Mouse (Mus musculus) brain, adult 2 months (tissue): ENCODE results near the gene Prss53.
A peak's percentile ranks its signal among the peaks of the same experiment; 100 is the strongest.

Source experiments
- DNase-seq: peaks from one replicate; pipeline ENCODE4 v3.0.0; 2011; ENCODE audit warnings: low read depth, low spot score

Prss53 gene

DNA sequence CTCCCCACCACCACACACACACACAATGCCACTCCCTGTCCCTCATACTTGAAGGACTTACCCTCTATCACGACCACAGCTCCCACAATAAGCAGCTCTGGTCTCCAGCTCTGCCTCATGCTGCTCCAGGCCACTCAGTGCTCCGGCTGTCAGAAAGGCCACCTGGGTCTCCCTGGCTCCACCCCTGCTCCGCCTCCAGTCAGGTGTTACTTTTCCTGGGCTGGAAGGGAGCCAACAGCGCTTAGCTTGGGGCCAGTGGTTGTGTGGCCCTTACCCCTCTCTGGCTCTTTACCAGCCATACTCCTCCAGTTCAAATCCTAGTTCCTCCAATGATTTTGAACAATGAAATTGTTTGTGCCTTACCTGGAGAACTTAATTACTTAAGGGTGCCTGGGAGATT is at the start of gene Prss53:
TSS of gene Prss53 (minus strand) at position 173 of the 400 bp plus-strand sequence.
- DNase-seq = no peak

DNA sequence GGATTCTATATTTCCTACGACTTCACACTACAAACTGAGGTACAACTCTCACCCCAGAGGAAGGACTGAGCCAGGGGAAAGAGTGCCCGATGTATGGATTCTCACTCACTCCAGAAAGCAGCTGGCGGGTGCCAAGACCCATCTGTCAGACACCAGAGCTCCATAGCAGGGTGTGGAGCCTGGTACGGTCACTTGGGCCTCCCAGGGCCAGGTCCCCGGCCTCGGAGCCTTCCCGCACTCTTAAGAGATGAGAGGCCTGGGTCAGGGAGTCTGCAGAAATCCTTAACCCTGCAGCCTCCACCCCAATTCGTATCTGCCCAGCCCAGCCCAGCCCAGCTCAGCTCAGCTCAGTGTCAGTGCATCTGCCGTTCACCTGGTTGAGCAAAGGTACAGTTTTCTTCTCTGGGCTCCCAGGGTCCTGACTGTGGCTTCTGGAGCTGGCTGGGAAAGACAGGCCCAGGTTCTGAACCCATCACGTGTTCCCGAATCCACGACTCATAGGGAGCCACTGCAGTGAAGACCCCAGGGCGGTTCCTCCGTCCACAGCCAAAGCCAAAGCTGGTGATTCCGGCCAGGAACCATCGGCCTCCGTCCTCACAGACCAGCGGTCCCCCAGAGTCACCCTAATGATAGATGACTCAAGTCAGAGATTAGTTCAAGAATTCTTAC is 45.6 kb upstream of the Prss53 start:
- no peak for DNase-seq

- peak; percentile 54 for DNase-seq
Measured at GRCm38 (mm10) chr7:127935748-127936159, 45.0 kb upstream of the Prss53 start.

GRCm38 (mm10) chr7:127935028-127935722 is 44.4 kb upstream of the Prss53 start:
- DNase-seq = peak; percentile 98

DNA sequence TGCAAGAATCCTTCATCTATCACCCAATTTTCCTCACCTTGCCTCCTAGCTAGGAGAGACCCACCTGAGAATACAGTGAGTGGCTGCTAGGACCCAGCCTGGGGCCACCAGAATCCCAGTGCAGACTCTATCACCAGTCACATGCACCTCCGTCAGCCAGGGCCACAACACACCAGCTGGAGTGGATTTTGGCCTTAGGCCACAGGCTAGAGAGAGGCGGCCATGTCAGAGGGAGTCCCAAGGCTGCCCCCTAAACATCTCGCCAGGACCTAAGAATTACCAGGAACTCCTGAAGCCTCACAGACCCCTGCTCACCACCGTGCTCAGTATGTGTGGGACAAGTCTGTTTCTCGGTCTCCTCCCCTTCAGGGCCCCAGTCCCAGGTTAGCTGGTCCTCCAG is 43.3 kb upstream of the Prss53 start:
- no peak for DNase-seq

DNA sequence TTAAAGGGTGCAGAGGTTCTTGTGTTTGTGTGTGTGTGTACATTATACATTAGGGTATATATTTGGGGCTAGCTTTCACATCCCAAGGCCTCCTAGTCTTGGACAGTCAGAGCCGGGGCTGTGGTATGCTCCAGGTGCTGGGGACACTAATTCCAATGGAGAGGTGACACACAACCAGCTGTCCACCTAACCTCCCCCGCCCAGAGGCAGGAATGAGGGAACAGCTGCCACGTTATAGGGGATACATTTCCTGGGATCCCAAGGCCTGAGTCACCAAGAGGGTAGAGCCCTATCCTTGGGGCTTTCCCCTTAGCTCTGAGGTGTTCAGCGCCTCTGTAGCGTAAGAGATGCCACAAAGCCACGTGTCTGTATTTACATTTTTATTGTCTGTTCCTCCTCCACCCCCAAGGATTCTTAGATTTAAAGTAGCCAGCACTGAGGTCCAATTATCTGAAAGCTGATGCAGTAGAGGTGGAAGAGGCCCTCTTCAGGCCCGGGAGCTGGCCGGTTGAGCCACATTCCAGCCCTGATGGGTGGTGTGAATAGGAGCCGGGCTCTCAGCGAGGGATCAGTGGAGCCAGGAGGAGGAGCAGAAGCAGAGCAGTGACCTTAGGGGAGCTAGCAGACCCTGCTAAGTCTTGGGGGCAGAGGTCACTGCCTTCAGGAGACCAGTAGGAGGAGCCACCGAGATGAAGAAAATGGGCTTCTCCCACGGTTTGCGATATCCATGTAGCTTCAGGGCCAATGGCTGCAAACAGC is 41.7 kb upstream of the Prss53 start:
- no peak for DNase-seq

GRCm38 (mm10) chr7:127931351-127932135 is 40.8 kb upstream of the Prss53 start:
- DNase-seq = no peak

DNA sequence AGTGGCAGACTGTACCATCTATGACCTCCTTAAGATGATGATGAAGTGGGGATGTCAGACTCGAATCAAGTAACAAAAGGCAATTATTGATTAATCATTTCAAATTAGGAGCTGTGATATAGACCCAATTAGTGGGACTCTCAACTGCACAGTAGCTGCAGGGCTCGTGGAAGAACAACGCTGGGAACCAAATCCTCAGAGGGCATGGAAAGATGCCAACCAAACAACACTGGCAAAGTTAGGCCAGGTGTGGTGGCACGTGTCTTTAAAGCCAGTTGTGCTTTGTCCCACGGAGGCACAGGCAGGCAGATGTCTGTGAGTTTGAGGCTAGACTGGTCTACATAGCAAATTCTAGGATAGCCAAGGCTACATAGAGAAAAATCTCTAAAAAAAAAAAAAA is 39.9 kb upstream of the Prss53 start:
- no peak for DNase-seq

- no peak for DNase-seq
Measured at GRCm38 (mm10) chr7:127929923-127930322, 39.2 kb upstream of the Prss53 start, which contains the start of gene Prss8. Gene Prss8, minus strand, starts transcription at chr7:127930104.

DNA sequence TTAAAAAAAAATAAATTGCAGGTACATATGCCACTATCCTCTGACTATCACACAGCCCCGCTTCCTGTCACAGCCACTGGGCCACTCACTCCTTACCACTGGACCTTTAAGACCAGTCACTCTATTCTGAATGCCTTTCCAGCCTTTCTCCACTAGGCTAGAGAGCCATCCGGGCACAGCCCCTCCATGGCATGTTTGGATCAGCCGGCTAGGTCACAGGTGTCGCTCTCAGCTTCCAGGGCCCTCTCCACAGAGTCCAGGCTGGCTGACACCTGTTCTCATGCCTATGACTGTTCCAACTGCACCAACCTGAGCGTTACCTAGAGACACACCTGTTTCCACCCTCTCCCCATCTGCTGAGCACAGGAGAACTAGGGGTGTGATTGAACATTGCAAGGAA is 37.8 kb upstream of the Prss53 start:
- no peak for DNase-seq

DNA sequence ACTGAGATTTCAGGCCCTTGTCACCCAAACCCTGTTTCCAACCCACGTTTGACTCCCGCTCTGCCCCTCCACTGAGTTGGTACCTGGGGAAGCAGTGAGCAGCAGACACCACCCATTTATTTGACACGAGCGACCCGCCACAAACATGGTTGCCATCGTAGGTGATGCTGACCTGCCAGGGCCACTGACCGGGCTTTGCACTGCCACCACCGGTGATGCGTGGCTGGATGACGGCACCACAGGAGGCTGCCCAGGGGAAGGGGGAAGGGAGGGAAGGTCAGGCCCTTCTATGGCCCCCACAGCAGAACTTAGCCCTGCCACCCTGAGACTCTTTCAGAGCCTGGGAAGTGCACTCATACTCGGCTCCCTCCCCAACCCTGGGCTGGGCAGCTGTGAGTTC is 37.0 kb upstream of the Prss53 start:
- DNase-seq = no peak

DNA sequence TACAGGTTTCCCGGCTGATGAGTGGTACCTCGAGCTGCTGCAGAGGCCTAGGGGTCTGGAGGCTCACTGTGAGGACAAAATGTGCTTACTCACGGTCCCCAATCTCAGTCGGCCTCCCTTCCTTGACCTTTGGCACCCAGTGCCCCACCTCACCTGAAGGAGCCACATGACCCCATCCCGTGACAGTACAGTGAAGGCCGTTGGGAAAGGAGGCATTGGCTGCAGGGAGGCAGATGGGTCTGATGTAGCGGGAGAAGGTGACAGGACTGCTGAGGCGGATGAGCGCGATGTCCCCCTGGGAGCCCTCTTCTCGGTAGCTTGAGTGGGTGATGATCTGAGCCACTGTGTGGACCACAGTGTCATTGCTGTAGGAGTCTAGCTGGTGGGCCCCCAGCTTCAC is 36.1 kb upstream of the Prss53 start:
- no peak for DNase-seq

DNA sequence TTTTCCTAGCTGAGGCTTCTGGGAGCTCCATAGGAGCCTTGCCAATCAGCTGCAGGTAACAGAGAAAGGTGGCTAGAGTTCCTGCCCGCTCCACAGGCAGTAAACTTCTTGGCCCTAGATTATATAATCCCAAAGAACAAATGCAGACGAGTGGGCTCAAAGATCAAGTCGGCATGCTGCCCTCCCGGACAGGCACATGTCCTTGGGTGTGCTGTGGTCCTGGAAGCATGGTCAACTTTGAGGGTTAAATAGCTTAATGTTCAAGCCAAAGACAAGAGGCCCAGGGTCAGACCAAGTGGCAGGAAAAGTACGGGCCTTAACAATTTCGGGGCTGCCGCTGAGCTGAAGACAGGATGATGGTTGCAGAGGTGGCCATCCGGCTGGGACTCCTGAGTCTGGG is 35.3 kb upstream of the Prss53 start:
- DNase-seq = no peak

DNA sequence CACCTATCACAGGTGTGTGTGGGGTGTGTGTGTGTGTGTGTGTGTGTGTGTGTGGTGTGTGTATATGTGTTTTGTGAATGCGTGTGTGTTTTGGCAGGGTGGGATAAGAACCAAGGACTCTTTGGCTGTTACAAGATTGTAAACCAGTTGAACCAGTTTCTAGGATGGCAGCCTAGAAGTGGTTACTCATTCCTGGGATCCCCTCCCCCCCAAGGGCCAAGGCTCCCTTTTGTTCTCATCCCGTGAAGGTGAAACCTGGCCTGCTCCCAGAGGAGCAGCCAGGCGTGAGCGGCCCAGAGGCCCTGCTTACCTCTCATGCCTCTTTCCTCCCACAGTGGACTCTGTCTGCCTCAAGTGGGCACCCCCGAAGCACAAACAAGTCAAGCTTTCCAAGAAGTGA is 34.5 kb upstream of the Prss53 start:
- no peak for DNase-seq

DNA sequence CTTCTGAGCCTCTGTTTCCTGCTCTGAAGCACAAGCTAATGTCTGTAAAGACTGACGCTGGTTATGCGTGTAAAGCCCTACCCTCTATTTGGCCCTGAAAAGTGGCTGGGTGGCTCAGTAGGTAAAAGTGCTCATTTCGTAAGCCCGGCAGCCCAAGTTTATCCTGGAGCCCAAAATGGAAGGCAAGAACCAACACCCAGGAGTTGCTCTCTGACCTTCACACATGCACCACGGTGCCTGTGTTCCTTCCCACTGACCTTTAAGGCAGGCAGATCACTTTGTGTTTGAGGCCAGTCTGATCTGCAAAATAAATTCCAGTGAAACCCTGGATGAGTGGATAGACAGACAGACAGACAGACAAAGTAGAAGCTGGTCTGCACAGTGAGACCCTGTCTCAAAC is 32.9 kb upstream of the Prss53 start:
- DNase-seq = no peak

DNA sequence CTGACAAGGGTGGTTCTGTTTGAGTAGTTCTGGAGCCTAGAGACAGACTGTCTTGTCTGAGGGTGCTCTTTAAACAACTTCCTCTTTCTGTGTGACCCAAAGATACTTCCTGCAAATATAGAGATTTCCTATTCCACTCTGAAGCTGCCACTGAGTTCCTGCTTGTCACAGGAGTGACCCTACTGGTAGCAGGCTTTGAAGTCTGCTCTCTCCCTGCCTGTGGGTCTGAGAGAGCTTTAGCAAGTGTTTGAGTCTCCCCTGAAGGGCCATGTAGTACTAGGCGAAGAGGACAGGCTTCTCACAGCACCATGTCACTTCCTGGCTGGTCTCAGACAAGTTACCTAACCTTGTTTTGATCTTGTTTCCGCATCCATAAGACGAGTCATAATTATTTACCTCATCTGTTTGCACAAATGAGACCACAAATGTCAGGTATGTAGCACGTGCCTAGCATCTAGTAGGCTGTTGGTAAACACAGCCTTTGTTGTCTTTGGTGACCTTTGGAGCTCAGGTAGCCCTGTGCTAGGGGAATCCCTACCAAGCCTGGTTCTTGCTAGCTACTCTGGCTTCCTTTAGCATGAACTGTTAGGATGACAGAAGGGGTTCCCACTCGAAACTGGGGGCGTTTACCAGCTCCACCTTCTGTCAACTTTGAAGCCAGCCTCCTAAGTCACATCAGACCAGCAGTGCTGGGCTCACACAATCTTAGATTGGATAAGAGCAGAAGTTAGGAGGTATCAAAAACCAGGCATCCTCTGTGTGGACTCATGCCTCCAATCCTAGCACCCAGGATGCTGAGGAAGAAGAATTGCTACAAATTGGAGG is 31.9 kb upstream of the Prss53 start:
- DNase-seq = peak; percentile 61

DNA sequence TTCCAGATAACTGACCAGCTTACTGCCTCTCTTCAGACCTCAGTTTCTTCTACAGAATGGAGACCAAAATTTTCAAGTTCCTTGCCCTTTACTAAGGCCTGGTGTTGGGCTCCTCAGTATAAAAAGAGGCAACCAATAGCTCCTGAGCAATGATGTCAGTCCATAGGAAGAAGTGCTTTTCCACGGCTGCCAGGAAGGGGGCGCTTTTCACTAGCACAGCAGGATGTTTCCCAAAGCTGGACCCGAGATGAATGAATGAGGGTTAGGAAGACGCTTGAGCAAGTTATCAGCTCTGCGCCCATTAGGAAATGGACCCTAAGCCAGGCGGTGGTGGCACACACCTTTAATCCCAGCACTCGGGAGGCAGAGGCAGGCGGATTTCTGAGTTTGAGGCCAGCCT is 30.7 kb upstream of the Prss53 start:
- peak; percentile 45 for DNase-seq

- DNase-seq = no peak
Measured at GRCm38 (mm10) chr7:127919290-127919689, 28.5 kb upstream of the Prss53 start.

GRCm38 (mm10) chr7:127918203-127918602 is 27.4 kb upstream of the Prss53 start:
- DNase-seq = peak; percentile 63

DNA sequence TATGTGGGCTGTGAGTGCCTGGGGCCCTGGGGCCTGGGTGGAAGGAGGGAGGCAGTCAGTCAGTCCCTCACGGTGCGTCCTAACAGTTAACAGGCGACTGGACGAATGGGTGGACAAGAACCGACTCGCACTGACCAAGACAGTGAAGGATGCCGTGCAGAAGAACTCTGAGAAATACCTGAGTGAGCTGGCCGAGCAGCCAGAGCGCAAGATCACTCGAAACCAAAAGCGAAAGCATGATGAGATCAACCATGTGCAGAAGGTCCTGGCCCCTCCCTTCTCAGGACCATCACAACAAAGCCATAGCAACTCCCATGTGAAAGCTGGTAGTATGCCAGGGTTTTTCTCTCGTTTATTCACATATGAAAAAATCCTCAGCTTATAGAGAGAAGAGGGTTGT is 24.5 kb upstream of the Prss53 start:
- DNase-seq = no peak

- no peak for DNase-seq
Measured at GRCm38 (mm10) chr7:127912938-127913337, 22.2 kb upstream of the Prss53 start.
